Mouse (Mus musculus): Measurements from ENCODE around the gene Knop1.

GRCm38 (mm10) chr7:118903879-118904278 is 47.8 kb upstream of the Knop1 start:
- TF ChIP-seq FLI1 (IDR thresholded peaks at IDR 0.05; ENCODE audit: low read length) (no peak), GATA1 (IDR thresholded peaks at IDR 0.05; ENCODE audit: borderline replicate concordance, low read length) (no peak)

All from megakaryocyte, embryonic 14.5 days (primary cell).